Mouse (Mus musculus) limb, embryonic 12.5 days (tissue): ENCODE measurements at regions not wholly inside any gene's neighbourhood (a gene's known extent, or its start where the extent isn't known, plus 50 kb on each side); places are given as distances from the start of the nearest gene placed in this dataset.

ENCODE experiments used
- ATAC-seq: fragments of 200-750 bp; cut with Nextera tagmentation; 2 replicates; pipeline ENCODE4 v1.8.0; 2017; ENCODE audit warnings: low read depth, moderate TSS enrichment; ENCODE audit not compliant: insufficient number of reproducible peaks, insufficient read depth, low FRiP score, low TSS enrichment
- H3K27ac ChIP-seq: fragments of 300-500 bp; sonication (generic); 2 replicates; pipeline ENCODE4 v1.5.1; 2016; ENCODE audit warnings: mild to moderate bottlenecking, moderate library complexity
- H3K27me3 ChIP-seq: fragments of 300-500 bp; sonication (generic); 2 replicates; pipeline ENCODE4 v1.6.1; 2016; ENCODE audit warnings: mild to moderate bottlenecking, moderate library complexity
- H3K36me3 ChIP-seq: fragments of 300-500 bp; sonication (generic); 2 replicates; pipeline ENCODE4 v1.6.1; 2016; ENCODE audit warnings: mild to moderate bottlenecking, moderate library complexity
- H3K4me1 ChIP-seq: fragments of 300-500 bp; sonication (generic); replicated peaks from 2 replicates; pipeline ENCODE4 v1.6.1; 2016
- H3K4me2 ChIP-seq: fragments of 300-500 bp; sonication (generic); 2 replicates; pipeline ENCODE4 v1.6.1; 2016; ENCODE audit warnings: mild to moderate bottlenecking, moderate library complexity
- H3K4me3 ChIP-seq: fragments of 300-500 bp; sonication (generic); replicated peaks from 2 replicates; pipeline ENCODE4 v1.5.1; 2016; ENCODE audit warnings: mild to moderate bottlenecking
- H3K9ac ChIP-seq: fragments of 300-500 bp; sonication (generic); replicated peaks from 2 replicates; pipeline ENCODE4 v1.6.1; 2016; ENCODE audit warnings: mild to moderate bottlenecking, moderate library complexity
- H3K9me3 ChIP-seq: fragments of 300-500 bp; sonication (generic); 2 replicates; pipeline ENCODE4 v1.6.1; 2016; ENCODE audit warnings: mild to moderate bottlenecking, moderate library complexity
- WGBS: fragments of 180-500 bp; shearing (Covaris S2); methylation state at CpG from one replicate; pipeline ENCODE4 v1.1.7; 2016; 5-methylcytosine and 5-hydroxymethylcytosine counted together

GRCm38 (mm10) chr13:71481205-71481604 lies 482.3 kb downstream of the Irx1 start:
- no peak for ATAC-seq
- Histone ChIP-seq H3K9me3 (no peaks in the 10 kb centered on the region), H3K9ac (no peak overlapping the region), H3K4me1 (no peaks in the 10 kb centered on the region), H3K27me3 (no peaks in the 10 kb centered on the region), H3K4me3 (no peak overlapping the region), H3K4me2 (no peak overlapping the region), H3K36me3 (no peaks in the 10 kb centered on the region), H3K27ac (no peak overlapping the region)

- Histone ChIP-seq H3K4me3 (no peak overlapping the region), H3K27ac (no peak overlapping the region), H3K9ac (no peak overlapping the region), H3K36me3 (no peaks in the 10 kb centered on the region), H3K9me3 (no peaks in the 10 kb centered on the region), H3K4me1 (peaks cover 18% of the 10 kb centered on the region), H3K4me2 (no peak overlapping the region), H3K27me3 (peaks cover 55% of the 10 kb centered on the region)
- no peak for ATAC-seq
- WGBS: 70% methylated on average over 3 of the region's 3 CpGs
Observed at GRCm38 (mm10) chr13:71461552-71461951, 502.0 kb downstream of the Irx1 start.

- no peak overlapping the region for H3K9ac ChIP-seq
- H3K4me1 ChIP-seq: peaks cover 18% of the 10 kb centered on the region
- H3K9me3 ChIP-seq: no peaks in the 10 kb centered on the region
- no peaks in the 10 kb centered on the region for H3K36me3 ChIP-seq
- ATAC-seq: no peak
- 81% methylated on average over 2 of the region's 2 CpGs for WGBS
- H3K27ac ChIP-seq: no peak overlapping the region
- H3K27me3 ChIP-seq: peaks cover 59% of the 10 kb centered on the region
- H3K4me2 ChIP-seq: no peak overlapping the region
- no peak overlapping the region for H3K4me3 ChIP-seq
Observed at GRCm38 (mm10) chr13:71460607-71461006, 502.9 kb downstream of the Irx1 start.

GRCm38 (mm10) chr13:71460097-71460496 lies 503.4 kb downstream of the Irx1 start:
- H3K36me3 ChIP-seq: no peaks in the 10 kb centered on the region
- H3K4me2 ChIP-seq: no peak overlapping the region
- H3K4me3 ChIP-seq: no peak overlapping the region
- peaks cover 61% of the 10 kb centered on the region for H3K27me3 ChIP-seq
- no peak overlapping the region for H3K27ac ChIP-seq
- ATAC-seq: no peak
- WGBS: 55% methylated on average over 9 of the region's 9 CpGs
- no peak overlapping the region for H3K9ac ChIP-seq
- H3K9me3 ChIP-seq: no peaks in the 10 kb centered on the region
- H3K4me1 ChIP-seq: peaks cover 18% of the 10 kb centered on the region

GRCm38 (mm10) chr13:71459022-71459536 lies 504.4 kb downstream of the Irx1 start:
- peak overlapping the region; percentile 48; the same call in 1 of the 2 replicates for H3K4me2 ChIP-seq
- no peak overlapping the region for H3K9ac ChIP-seq
- peaks cover 65% of the 10 kb centered on the region for H3K27me3 ChIP-seq
- H3K4me1 ChIP-seq: peaks cover 18% of the 10 kb centered on the region
- no peak overlapping the region for H3K27ac ChIP-seq
- no peaks in the 10 kb centered on the region for H3K36me3 ChIP-seq
- no peak overlapping the region for H3K4me3 ChIP-seq
- no peaks in the 10 kb centered on the region for H3K9me3 ChIP-seq
- no peak for ATAC-seq
- 38% methylated on average over 11 of the region's 11 CpGs for WGBS

DNA sequence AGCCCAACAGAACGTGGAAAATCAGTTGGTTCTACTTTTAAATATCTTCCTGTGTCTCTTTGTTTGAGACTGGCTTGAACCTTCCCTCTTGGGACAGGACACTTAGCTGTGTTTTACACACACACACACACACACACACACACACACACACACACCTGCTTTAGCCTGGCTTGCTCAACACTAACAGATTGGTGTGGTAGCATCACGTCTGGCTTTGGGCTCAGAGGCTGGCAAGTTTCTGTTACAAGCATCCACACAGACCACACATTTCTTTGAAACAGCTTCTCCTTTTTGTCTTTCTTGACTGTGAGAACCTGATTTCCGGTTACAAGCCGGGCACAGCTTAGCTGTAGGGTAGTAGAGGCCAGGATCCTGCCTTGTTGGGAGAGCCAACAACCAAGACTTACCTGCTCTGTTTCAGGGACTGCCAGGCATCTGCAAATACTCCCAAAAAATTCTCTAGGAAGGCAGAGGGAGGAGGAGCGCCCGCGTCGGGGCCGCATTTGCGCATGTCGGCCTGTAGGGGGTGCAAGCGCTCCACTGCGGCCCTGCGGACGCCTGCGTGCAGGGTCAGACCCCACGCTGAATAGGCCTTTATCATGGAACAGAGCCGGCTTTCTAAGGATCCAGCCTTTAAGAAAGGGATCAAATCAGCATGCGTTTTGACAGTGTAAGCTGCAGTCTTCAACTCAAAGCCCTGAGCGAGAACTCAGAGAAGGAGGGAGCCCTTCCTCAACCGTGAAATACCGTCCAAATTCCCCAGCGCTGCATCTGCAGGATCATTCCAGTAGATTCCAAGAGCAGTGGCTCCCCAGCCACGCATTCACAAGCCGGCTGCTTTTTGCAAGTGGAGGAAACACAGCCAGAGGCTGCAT lies 505.2 kb downstream of the Irx1 start:
- H3K27ac ChIP-seq: peak overlapping the region; percentile 59; the same call in 1 of the 2 replicates
- peak; percentile 73; the same call in 1 of the 2 replicates for ATAC-seq
- 3% methylated on average over 25 of the region's 25 CpGs for WGBS

GRCm38 (mm10) chr13:71457550-71457949 lies 506.0 kb downstream of the Irx1 start:
- WGBS: 78% methylated on average over 3 of the region's 3 CpGs
- peak overlapping the region; percentile 42; the same call in 1 of the 2 replicates for H3K27ac ChIP-seq
- no peak for ATAC-seq
- H3K36me3 ChIP-seq: no peaks in the 10 kb centered on the region
- peaks cover 66% of the 10 kb centered on the region for H3K27me3 ChIP-seq
- H3K4me2 ChIP-seq: peak overlapping the region; percentile 48; the same call in 1 of the 2 replicates
- H3K4me3 ChIP-seq: no peak overlapping the region
- H3K9me3 ChIP-seq: no peaks in the 10 kb centered on the region
- H3K4me1 ChIP-seq: peaks cover 22% of the 10 kb centered on the region
- H3K9ac ChIP-seq: no peak overlapping the region

More for the DNA sequence above, 505.2 kb downstream of the Irx1 start:
- H3K4me3 ChIP-seq: peak overlapping the region; percentile 14; the same call in 1 of the 2 replicates
- H3K36me3 ChIP-seq: no peaks in the 10 kb centered on the region
- peaks cover 68% of the 10 kb centered on the region for H3K27me3 ChIP-seq
- no peaks in the 10 kb centered on the region for H3K9me3 ChIP-seq
- H3K9ac ChIP-seq: no peak overlapping the region
- peaks cover 21% of the 10 kb centered on the region for H3K4me1 ChIP-seq
- peak overlapping the region; percentile 48 for H3K4me2 ChIP-seq

GRCm38 (mm10) chr13:71452258-71452657 lies 511.3 kb downstream of the Irx1 start:
- 87% methylated on average over 5 of the region's 5 CpGs for WGBS
- Histone ChIP-seq H3K9me3 (no peaks in the 10 kb centered on the region), H3K4me2 (no peak overlapping the region), H3K36me3 (no peaks in the 10 kb centered on the region), H3K4me3 (no peak overlapping the region), H3K4me1 (peaks cover 16% of the 10 kb centered on the region; the same call in 1 of the 2 replicates), H3K9ac (no peak overlapping the region), H3K27ac (peak overlapping the region; percentile 72), H3K27me3 (peaks cover 39% of the 10 kb centered on the region)
- ATAC-seq: no peak

DNA sequence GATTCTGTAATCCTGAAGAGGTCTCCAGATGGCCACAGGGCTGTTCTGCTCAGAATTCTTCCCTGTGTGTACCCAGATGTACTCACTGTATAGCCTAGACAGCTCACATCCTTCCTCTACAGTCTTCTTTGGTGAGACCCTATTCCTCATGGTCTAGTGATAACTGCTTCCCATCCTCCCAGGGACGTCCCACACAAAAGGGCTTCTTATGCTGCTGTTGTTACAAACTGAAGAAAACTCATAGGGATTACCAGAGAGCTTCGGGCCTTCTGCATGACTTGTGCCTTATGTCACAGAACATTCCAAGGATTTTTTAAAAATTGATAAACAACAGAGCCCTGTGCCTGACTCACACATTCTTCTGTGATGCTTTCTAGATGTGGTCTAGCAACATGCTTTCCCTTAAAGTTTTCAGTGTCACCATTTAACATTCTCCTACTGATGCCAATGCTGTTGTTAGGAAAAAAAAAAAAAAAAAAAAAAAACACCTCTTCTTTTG lies 525.9 kb downstream of the Irx1 start:
- Histone ChIP-seq H3K4me1 (no peaks in the 10 kb centered on the region), H3K4me3 (no peak overlapping the region), H3K27me3 (no peaks in the 10 kb centered on the region), H3K36me3 (no peaks in the 10 kb centered on the region), H3K9ac (no peak overlapping the region), H3K27ac (no peak overlapping the region), H3K9me3 (no peaks in the 10 kb centered on the region), H3K4me2 (no peak overlapping the region)
- 66% methylated on average over 2 of the region's 2 CpGs for WGBS
- ATAC-seq: no peak

GRCm38 (mm10) chr13:71403654-71404560 lies 559.6 kb downstream of the Irx1 start:
- H3K9me3 ChIP-seq: no peaks in the 10 kb centered on the region
- H3K27ac ChIP-seq: no peak overlapping the region
- H3K4me1 ChIP-seq: no peaks in the 10 kb centered on the region
- H3K4me2 ChIP-seq: no peak overlapping the region
- no peak overlapping the region for H3K4me3 ChIP-seq
- H3K9ac ChIP-seq: no peak overlapping the region
- no peaks in the 10 kb centered on the region for H3K36me3 ChIP-seq
- no peak for ATAC-seq
- H3K27me3 ChIP-seq: no peaks in the 10 kb centered on the region
- 54% methylated on average over 21 of the region's 21 CpGs for WGBS
